Mouse (Mus musculus) frontal cortex, adult (tissue): ENCODE measurements around the gene Mest.

ENCODE experiments used
- ATAC-seq: cut with Nextera tagmentation; 2 replicates; pipeline ENCODE4 v1.9.2; 2017; ENCODE audit warnings: mild to moderate bottlenecking, moderate library complexity, mixed read lengths; ENCODE audit not compliant: low TSS enrichment

The Mest gene

DNA sequence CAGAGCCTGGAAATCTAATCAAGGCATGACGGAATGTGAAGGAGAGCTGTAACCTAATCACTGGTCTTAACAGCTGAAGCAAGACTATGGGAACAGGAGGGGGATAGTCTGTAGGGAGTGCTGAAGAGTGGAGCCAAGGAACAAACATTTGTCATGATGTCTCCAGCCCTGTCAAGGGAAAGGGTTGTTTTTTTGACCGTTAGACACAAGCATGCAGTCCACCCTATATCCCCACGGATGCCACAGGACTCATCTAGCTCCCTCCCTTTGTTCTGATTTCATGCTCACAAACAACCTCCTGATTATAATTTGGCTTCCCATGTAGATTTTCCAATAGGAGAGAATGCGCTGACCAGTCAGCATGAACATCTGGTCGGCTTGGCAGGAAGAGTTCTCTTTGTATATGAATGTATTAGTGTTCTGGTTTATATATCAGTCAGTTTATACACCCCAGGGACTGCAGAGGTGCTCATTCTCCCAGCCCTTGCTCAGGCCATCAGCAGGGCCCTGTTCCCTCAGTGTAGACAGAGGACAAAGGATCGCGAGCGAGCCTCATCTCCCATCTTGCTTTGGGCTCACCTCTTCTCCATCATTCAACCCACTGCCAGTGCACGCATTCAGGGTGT, 19.3 kb upstream of the Mest start:
- ATAC-seq: no peak

GRCm38 (mm10) chr6:30709115-30709514, 14.2 kb upstream of the Mest start:
- no peak for ATAC-seq

DNA sequence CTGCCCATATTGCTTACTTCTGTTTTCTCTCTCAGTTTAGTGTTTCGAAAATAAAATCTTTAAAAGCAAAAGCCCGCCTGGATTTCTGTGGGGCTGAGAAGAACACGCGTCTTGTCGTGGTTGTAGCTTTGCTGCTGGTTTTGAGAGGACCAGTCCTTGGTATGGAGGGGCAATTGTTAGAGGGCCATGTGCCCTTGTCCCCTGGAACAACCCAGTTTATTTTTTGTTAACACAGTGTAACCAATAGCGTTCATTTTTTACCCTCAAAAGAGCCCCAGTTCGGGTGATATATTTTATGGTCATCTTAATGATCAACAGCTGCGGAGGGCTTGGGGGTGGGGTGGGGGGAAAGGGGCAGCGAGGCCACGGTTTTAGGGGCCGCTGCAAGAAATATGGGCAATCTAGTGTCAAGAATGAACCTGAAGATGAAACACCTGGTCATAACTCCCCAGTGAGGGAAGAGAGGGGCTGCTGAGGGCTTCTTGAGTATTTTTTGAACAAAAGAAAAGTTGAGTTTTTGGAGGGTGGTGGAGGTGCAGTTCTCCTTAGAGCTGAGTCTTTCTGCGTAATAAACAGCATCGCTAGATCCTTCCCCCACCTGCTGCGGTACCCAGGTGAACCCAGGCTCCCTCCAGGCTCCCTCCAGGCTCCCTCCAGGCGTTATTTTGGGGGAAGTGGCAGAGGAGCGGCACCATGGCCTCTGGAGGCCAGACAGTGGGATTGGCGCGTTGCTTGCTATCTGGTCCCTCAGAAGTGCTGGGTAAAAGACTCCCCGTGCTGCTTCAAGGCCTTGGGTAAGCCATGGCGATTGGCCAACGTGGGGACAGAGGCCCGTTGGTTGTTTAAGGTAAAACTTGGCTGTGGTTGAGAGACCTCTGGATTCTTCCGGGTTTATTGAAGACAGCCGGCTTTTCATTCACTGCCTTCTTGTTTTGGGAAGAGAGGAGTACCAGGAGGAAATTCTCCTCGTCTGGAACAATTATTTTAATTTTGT, 12.7 kb upstream of the Mest start:
- ATAC-seq: no peak

GRCm38 (mm10) chr6:30711365-30711763, 12.0 kb upstream of the Mest start:
- no peak for ATAC-seq

- no peak for ATAC-seq
Measured at GRCm38 (mm10) chr6:30712484-30712883, 10.9 kb upstream of the Mest start.

DNA sequence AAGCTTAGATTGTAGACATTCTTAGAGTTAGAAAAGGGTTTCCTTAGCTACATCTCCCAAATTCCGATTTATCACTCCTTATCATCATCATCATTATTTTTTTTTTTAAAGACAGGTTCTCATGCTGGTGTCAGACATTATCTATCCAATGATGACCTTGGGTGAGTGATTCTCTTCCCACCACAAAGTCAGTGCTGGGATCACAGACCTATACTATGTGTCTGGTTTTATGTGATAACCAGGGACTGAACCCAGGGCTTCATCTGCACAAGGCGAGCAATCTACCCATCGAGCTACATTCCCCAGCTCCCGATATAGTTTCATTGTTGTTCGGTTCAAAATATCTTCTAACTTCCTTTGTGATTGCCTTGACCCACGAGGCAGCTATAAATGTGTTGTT, 9.9 kb upstream of the Mest start:
- ATAC-seq: no peak

DNA sequence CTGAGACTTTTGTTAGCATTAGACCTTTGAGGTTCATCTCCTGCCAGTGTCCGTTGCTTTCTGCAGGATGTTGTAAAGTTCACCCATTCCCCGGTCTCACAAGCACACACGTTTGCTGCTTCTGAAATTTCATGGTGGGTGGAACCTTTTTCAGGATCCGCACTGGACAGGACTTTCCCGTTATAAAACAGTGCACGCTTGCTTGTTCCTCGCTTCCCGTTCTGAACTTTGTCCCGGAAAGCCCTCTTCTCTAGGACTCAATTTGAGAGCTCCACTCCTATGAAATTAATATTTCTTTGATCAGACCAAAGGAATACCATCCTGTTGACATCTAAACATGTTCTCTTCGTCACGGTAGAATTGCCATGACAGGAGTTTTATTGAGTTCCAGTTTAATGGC, 9.5 kb upstream of the Mest start:
- ATAC-seq: no peak

GRCm38 (mm10) chr6:30714891-30715471, 8.4 kb upstream of the Mest start:
- ATAC-seq: no peak

DNA sequence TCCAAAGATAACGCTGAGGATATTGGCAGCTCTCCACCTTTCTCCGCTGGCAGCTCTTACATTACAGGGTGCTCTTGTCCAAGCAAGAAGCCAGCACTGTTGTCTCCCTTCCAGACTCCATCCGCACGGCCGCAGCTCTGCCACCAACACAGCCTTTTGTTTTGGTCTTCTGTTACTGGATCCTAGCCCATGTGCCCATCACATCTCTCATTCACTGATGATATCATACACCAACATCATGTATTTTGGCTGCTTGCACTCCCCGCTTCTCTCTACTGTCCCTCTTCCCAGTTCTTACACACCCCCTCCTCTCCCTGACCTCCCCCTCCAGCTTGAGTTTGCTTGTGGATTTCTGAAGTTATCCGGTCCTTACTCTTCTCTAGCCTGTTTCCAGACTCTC, 6.6 kb upstream of the Mest start:
- ATAC-seq: peak; percentile 76; the same call in 1 of the 2 replicates

DNA sequence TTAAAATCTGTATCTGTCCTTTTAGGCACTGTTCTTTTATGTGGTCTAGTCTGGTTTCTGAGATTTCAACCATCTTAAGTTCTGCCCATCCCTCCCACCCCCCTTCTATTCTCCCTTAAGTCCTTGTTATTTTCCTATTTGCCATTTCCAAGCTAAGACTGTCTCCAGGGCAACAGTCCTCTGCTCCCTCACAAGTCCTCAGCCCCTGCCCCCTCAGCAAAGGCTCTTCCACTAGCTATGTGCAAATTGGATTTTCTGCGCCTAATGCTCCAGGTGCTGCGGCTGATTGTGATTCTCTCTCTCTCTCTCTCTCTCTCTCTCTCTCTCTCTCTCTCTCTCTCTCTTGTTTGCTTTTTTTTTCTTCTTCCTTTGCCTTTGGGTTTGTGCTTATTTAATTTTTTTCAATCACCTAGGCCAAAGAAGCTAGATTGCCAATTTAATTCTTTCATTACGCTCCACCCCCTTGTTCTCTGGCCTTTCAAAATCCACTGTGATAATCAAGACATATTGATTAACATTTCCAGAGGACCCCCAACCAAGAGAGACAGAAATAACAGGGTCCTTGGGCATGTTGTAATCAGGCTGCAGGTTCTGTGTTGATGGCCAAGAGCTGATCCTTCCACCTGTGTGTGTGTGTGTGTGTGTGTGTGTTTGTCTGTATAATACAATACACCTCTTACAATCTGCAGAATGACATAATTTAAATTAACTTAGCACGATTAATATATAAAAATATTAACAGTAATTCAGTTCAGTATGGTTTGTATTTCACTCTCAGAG, 772 bp upstream of the Mest start:
- ATAC-seq: no peak

GRCm38 (mm10) chr6:30730301-30730971, 7.1 kb downstream of the Mest start:
- ATAC-seq: no peak

- ATAC-seq: no peak
Measured at GRCm38 (mm10) chr6:30732571-30733130, 9.3 kb downstream of the Mest start.

GRCm38 (mm10) chr6:30734465-30734864, 11.1 kb downstream of the Mest start:
- ATAC-seq: no peak

- ATAC-seq: no peak
Measured at GRCm38 (mm10) chr6:30734988-30735727, 11.8 kb downstream of the Mest start.

DNA sequence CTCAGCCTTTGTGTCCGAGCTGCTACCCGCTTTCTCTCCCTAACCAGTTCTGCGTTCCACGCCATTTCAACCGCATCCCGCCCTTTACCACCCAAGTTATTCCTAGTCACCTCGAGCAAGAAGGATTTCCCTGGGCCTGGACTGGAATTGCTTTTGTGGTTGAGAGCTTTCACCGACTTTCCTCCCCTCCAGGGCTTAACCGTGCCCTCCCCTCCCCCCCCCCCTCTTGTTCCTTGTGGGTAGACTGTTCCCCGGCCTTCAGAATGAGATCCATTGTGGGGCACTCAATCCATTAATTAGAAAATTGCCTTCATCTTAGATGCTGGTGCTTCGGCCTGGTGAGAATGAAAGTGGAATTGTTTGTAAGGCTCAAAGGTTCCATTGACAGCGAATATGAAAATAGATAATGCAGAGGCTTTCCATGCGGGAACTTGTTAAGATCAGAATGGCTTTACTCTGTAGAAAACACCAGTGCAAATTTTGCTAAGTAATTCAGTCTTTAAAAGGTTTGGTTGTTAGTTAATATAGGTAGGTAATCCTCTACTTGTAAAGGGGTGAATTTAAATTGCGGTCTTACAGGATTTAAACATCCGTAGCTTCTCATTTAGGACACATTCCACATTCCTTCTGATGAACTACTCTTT, 12.5 kb downstream of the Mest start:
- no peak for ATAC-seq

DNA sequence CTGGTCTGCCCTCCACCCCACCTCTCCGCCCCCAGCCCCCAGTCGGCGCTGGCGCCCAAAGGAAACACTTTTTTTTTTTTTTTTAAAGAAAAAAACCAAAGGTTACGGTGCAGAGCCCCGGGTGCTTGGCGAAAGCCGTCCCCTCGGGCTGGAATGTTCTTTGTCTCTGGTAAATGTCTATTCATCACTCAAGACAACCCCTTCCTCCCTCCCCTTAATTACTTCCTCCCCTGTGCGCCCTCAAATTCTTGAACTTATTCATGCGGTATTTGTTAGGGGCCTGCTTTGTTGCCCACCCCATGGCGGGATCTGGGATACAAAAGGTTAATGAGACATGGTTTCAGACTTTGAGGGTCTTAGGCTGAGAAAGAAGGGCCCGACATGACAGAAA, 13.0 kb downstream of the Mest start:
- ATAC-seq: no peak

DNA sequence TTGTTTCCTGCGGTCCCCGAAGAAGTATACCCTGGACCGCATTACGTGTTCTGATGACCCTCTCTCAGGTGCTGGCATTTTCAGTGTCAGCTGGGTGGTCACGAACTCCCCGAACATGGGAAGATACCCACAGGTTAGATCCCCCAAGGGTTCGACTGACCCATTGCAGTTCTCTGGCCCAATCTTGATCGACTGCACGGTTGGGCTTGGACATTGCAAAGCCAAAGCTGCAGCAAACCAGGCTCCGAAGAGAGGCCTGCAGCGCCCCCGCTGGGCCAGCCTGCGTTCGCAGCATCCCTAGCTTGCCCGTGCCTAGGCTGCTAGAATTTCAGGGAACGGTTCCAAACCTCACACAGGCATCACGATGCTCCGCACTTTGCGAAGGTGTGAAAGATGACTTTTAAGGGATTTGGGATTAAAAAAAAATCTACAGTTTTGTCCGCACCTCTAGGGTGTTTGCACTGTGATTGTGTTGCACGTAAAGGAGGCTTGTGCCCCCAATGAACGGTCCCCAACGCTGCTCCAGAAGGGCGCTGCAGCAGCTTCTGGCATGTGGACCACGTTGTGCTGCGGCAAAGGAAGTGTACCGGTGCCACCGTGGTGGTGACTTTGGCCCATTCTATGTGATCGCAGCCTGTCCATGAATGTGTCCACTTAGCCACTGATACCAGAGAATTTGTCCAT, 13.7 kb downstream of the Mest start:
- peak; percentile 71 for ATAC-seq

DNA sequence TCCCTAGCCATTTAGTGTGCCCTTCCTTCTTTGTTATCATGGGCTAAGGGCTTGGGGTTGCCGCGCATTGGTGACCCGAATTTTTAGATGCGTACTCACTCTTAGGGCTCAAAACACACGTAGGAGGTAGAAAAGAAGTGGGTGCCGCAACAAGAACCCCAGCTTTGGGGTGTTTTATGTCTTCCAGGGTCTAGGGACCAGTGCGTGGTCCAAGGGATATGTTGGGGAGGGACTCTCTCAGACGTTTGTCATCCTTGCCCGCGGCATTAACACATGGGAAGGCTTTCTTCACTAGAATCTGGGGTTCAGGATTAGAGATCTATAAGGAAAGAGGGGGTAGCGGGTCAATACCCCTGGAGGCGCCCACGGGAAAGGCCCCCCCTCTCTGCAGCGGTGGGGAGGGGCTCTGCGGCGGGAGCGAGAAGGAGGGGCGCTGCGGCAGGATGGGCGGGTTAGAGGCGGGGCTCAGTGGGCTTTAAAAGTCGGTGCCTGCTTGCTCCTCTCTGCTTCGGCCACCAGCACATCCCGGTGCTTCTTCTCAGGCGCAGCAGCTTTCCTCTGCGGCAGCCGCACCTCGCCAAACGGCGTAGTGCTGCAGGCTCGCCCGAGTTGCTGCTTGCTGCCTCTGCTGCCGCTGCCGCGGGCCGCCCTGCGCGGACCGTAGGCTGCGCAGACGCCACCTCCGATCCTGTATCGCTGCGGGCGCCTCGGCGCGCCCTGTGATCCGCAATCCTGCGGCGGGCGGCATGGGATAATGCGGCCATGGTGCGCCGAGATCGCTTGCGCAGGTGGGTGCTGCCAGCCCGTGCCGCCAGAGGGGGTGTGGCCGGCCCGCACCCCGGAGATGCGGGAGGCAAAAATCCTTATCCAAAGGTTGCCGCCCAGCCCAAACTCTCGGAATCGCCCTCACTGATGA, 14.5 kb downstream of the Mest start:
- ATAC-seq: peak; percentile 39
